Mouse (Mus musculus): ENCODE results near the gene Olfr1193. TPM values are rescaled to one million over a fixed set of nuclear protein-coding genes. Genes with fewer than 3 reads are reported as not detected.

Olfr1193 gene
- not detected for polyA plus RNA-seq (2015; fragmentation: Illumina TruSeq; extraction: RNeasy Lipid Tissue Mini Kit (QIAGEN cat#74804); ENCODE audit: low read depth, low replicate concordance)

DNA sequence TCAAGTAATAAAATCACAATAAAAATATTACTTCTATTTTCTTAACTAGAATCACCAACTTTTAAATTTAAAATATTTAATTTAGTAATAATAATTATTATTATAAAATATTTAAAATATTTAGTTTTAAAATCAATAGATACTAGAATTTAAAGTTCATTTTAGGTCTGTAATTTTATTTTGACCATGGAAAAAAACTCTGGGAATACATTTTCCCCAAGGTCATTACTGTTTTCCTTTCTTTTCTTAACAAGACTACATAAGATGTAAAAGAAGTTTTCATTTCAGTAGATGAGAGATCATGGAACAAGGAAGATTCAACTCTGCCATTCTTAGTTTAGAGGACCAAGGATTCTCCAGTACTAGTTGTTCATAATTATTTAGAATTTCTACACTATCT is at the start of gene Olfr1193:
Gene Olfr1193, plus strand, starts transcription at position 301 of the 400 bp plus-strand sequence.

DNA sequence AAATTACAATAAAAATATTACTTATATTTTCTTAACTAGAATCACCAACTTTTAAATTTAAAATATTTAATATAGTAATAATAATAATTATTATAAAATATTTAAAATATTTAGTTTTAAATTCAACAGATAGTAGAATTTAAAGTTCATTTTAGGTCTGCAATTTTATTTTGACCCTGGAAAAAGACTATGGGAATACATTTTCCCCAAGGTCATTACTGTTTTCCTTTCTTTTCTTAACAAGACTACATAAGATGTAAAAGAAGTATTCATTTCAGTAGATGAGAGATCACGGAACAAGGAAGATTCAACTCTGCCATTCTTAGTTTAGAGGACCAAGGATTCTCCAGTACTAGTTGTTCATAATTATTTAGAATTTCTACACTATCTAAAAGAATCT is 35.2 kb upstream of the Olfr1193 start, which contains the start of gene Olfr1191-ps1:
Gene Olfr1191-ps1, plus strand, starts transcription at position 301 of the 400 bp plus-strand sequence.

DNA sequence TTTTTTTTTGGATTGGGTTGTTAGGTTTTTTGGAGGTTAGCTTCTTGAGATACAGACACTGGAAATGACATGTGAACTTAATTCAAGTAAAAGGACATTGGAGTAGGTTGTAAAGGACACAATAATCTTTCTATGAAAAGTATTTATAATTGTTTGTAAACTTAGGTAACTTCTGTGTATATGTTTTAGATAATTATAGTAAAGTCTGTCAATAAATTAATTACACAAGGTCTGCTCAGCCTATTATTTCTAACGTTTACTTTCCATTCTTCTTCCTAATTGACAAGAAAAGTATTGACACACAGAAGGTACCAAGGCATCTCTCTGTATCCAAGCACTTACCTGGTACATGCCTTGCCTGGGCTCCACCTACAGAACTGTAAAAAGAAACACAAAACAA is 27.2 kb upstream of the Olfr1193 start, which contains the start of gene Olfr1192-ps1:
Gene Olfr1192-ps1, plus strand, starts transcription at position 301 of the 400 bp plus-strand sequence.

DNA sequence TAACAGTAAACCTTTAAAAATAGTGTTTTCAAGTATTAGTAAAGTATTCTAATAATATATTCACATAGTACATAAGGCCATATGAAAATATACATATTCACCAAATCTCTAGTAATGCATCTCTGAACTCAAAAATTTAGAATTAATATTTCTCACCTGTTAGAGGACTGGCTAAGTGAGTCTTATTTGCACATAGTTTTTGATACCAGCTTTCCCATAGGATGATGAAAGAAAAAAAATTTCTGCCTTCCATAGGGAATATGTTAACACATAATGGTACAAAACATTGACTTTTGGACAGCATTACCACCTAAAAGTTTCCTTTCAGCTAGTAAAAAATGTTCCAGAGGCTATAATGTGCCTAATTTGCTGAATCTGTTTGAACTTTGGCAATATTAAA is 13.7 kb downstream of the Olfr1193 start, which contains the start of gene Olfr1195:
Gene Olfr1195, minus strand, starts transcription at position 101 of the 400 bp plus-strand sequence.

DNA sequence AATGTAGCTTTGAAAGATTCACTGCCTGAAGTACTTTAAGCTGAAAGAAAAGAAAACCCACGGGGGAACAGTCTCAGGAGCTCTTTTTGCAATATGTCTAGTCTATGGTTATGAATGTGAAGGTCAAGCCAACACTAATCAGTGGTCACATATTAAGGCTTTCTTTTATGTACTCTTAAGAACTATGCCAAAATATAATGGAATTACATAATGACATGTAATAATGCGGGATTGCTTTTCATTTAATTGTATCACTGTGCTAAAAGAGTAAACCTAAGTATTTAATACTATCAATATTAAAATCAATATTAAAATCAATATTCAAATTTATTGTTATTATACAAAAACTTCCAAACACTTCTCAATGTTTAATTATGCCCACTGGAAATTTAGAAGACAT is 29.1 kb downstream of the Olfr1193 start, which contains the start of gene Olfr1196:
Gene Olfr1196, minus strand, starts transcription at position 101 of the 400 bp plus-strand sequence.

Other genes with a start within 250 kb of the Olfr1193 start
- not detected for gene Olfr1181, start 249.5 kb upstream of the Olfr1193 start, polyA plus RNA-seq (2015; fragmentation: Illumina TruSeq; extraction: RNeasy Lipid Tissue Mini Kit (QIAGEN cat#74804); ENCODE audit: low read depth, low replicate concordance)
- not detected for gene Gm13757, start 226.5 kb upstream of the Olfr1193 start, polyA plus RNA-seq (2015; fragmentation: Illumina TruSeq; extraction: RNeasy Lipid Tissue Mini Kit (QIAGEN cat#74804); ENCODE audit: low read depth, low replicate concordance)
- not detected for gene Olfr1183, start 220.8 kb upstream of the Olfr1193 start, polyA plus RNA-seq (2015; fragmentation: Illumina TruSeq; extraction: RNeasy Lipid Tissue Mini Kit (QIAGEN cat#74804); ENCODE audit: low read depth, low replicate concordance)
- gene Olfr1184, start 192.0 kb upstream of the Olfr1193 start, polyA plus RNA-seq (2015; fragmentation: Illumina TruSeq; extraction: RNeasy Lipid Tissue Mini Kit (QIAGEN cat#74804); ENCODE audit: low read depth, low replicate concordance): not detected
- gene Olfr1185-ps1, start 182.3 kb upstream of the Olfr1193 start, polyA plus RNA-seq (2015; fragmentation: Illumina TruSeq; extraction: RNeasy Lipid Tissue Mini Kit (QIAGEN cat#74804); ENCODE audit: low read depth, low replicate concordance): not detected
- not detected for gene Olfr1186, start 157.1 kb upstream of the Olfr1193 start, polyA plus RNA-seq (2015; fragmentation: Illumina TruSeq; extraction: RNeasy Lipid Tissue Mini Kit (QIAGEN cat#74804); ENCODE audit: low read depth, low replicate concordance)
- gene Olfr1188, start 118.7 kb upstream of the Olfr1193 start, polyA plus RNA-seq (2015; fragmentation: Illumina TruSeq; extraction: RNeasy Lipid Tissue Mini Kit (QIAGEN cat#74804); ENCODE audit: low read depth, low replicate concordance): not detected
- not detected for gene Olfr1189, start 89.2 kb upstream of the Olfr1193 start, polyA plus RNA-seq (2015; fragmentation: Illumina TruSeq; extraction: RNeasy Lipid Tissue Mini Kit (QIAGEN cat#74804); ENCODE audit: low read depth, low replicate concordance)
- gene Olfr1191-ps1, start 35.1 kb upstream of the Olfr1193 start, polyA plus RNA-seq (2015; fragmentation: Illumina TruSeq; extraction: RNeasy Lipid Tissue Mini Kit (QIAGEN cat#74804); ENCODE audit: low read depth, low replicate concordance): not detected
- not detected for gene Olfr1192-ps1, start 27.1 kb upstream of the Olfr1193 start, polyA plus RNA-seq (2015; fragmentation: Illumina TruSeq; extraction: RNeasy Lipid Tissue Mini Kit (QIAGEN cat#74804); ENCODE audit: low read depth, low replicate concordance)
- gene Olfr1195, start 13.6 kb downstream of the Olfr1193 start, polyA plus RNA-seq (2015; fragmentation: Illumina TruSeq; extraction: RNeasy Lipid Tissue Mini Kit (QIAGEN cat#74804); ENCODE audit: low read depth, low replicate concordance): not detected
- gene Olfr1196, start 29.0 kb downstream of the Olfr1193 start, polyA plus RNA-seq (2015; fragmentation: Illumina TruSeq; extraction: RNeasy Lipid Tissue Mini Kit (QIAGEN cat#74804); ENCODE audit: low read depth, low replicate concordance): not detected
- not detected for gene Olfr1197, start 56.7 kb downstream of the Olfr1193 start, polyA plus RNA-seq (2015; fragmentation: Illumina TruSeq; extraction: RNeasy Lipid Tissue Mini Kit (QIAGEN cat#74804); ENCODE audit: low read depth, low replicate concordance)
- not detected for gene Olfr1198, start 75.7 kb downstream of the Olfr1193 start, polyA plus RNA-seq (2015; fragmentation: Illumina TruSeq; extraction: RNeasy Lipid Tissue Mini Kit (QIAGEN cat#74804); ENCODE audit: low read depth, low replicate concordance)
- not detected for gene Olfr1199, start 84.8 kb downstream of the Olfr1193 start, polyA plus RNA-seq (2015; fragmentation: Illumina TruSeq; extraction: RNeasy Lipid Tissue Mini Kit (QIAGEN cat#74804); ENCODE audit: low read depth, low replicate concordance)
- not detected for gene Olfr1200, start 94.9 kb downstream of the Olfr1193 start, polyA plus RNA-seq (2015; fragmentation: Illumina TruSeq; extraction: RNeasy Lipid Tissue Mini Kit (QIAGEN cat#74804); ENCODE audit: low read depth, low replicate concordance)
- not detected for gene Olfr1201, start 117.4 kb downstream of the Olfr1193 start, polyA plus RNA-seq (2015; fragmentation: Illumina TruSeq; extraction: RNeasy Lipid Tissue Mini Kit (QIAGEN cat#74804); ENCODE audit: low read depth, low replicate concordance)
- not detected for gene Olfr1202, start 138.9 kb downstream of the Olfr1193 start, polyA plus RNA-seq (2015; fragmentation: Illumina TruSeq; extraction: RNeasy Lipid Tissue Mini Kit (QIAGEN cat#74804); ENCODE audit: low read depth, low replicate concordance)
- gene Olfr1205, start 154.1 kb downstream of the Olfr1193 start, polyA plus RNA-seq (2015; fragmentation: Illumina TruSeq; extraction: RNeasy Lipid Tissue Mini Kit (QIAGEN cat#74804); ENCODE audit: low read depth, low replicate concordance): not detected
- not detected for gene Olfr1204, start 173.7 kb downstream of the Olfr1193 start, polyA plus RNA-seq (2015; fragmentation: Illumina TruSeq; extraction: RNeasy Lipid Tissue Mini Kit (QIAGEN cat#74804); ENCODE audit: low read depth, low replicate concordance)
- not detected for gene Olfr1206, start 187.6 kb downstream of the Olfr1193 start, polyA plus RNA-seq (2015; fragmentation: Illumina TruSeq; extraction: RNeasy Lipid Tissue Mini Kit (QIAGEN cat#74804); ENCODE audit: low read depth, low replicate concordance)
- gene Olfr1208, start 226.7 kb downstream of the Olfr1193 start, polyA plus RNA-seq (2015; fragmentation: Illumina TruSeq; extraction: RNeasy Lipid Tissue Mini Kit (QIAGEN cat#74804); ENCODE audit: low read depth, low replicate concordance): not detected
- gene Olfr1209, start 239.5 kb downstream of the Olfr1193 start, polyA plus RNA-seq (2015; fragmentation: Illumina TruSeq; extraction: RNeasy Lipid Tissue Mini Kit (QIAGEN cat#74804); ENCODE audit: low read depth, low replicate concordance): not detected